12 mouse cellular contexts compared by ENCODE assay signal in the genomic region with DNA sequence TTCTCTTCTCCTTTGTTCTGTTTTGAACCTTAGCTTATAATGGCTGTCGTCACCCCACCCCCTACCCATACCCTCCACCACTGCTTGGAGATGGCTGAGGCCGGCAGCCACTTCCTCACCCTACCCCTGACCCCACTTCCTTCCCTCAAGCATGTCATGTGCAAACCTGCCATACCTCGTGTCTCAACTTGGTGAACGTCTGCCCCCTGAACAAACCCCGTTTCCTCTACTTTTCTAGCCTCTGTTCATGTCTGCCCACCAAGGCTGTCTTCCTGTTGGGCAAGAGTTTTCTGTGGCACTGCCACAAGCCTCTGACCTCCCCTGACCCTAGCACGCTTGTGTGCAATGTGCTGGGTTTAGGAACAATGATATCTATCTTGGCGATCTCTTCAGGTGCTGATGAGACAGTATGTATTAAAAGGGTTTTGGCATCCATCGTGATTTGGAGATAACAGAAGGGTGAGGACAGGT.
DNase-seq lines count a peak whose midpoint lies in the region; ATAC-seq and TF ChIP-seq lines count a peak whose summit lies in the region.
"Had no signal": no experiment of that assay in that cellular context is flagged by ENCODE, and none has a peak within 500 bp of the region (broad histone marks: within the 10 kb centered on the region; RNA-seq: fewer than 3 reads in every experiment).

No protein-coding gene starts in this region.

- peak; percentile 24 to 32 for DNase-seq in spleen, adult 18-20 months
- DNase-seq in spleen, adult 12 weeks (ENCODE audit: low spot score): no peak
- peak; percentile 36 to 49 for DNase-seq in lung, postnatal 4 days
- DNase-seq in thymus, postnatal 25 days: peak; percentile 67
- no peak for DNase-seq in c-Kit-positive CD71-positive TER-119-positive erythroid progenitor cells, embryonic 14.5 days (ENCODE audit: low spot score)
- no peak for DNase-seq in left cerebral cortex, adult 2 months (ENCODE audit: extremely low spot score in 1 of 2, low spot score in 2 of 2)
- no peak for DNase-seq in testis, postnatal 10 days (ENCODE audit: low spot score)
- DNase-seq: embryo, embryonic 11 days; kidney, postnatal 10 days had no signal

- H3K4me3 ChIP-seq in left cerebral cortex, adult 2 months: no peak overlapping the region
- H3K4me3 ChIP-seq: hindbrain, embryonic 10.5 days; limb, embryonic 10.5 days had no signal

- H3K27ac ChIP-seq in left cerebral cortex, adult 2 months: no peak overlapping the region
- H3K27ac ChIP-seq: hindbrain, embryonic 10.5 days; limb, embryonic 10.5 days had no signal

- peak; percentile 80 for ATAC-seq in inflammation-experienced regulatory T-cells, adult 6 months

- TF ChIP-seq CTCF in left cerebral cortex, adult 2 months (IDR thresholded peaks at IDR 0.05): no peak

- intact Hi-C loops in left cerebral cortex, adult 2 months (cut with DNase I): no loop called here

Comparison
In these comparisons a context has a peak if more than half of its experiments do, and no peak if none do; other contexts are left out.
1. DNase-seq: peak in spleen, adult 18-20 months (2 of 2), lung, postnatal 4 days (2 of 2) and thymus, postnatal 25 days (single experiment); none in spleen, adult 12 weeks (single experiment), c-Kit-positive CD71-positive TER-119-positive erythroid progenitor cells, embryonic 14.5 days (single experiment), left cerebral cortex, adult 2 months (0 of 2) and testis, postnatal 10 days (single experiment).